Mouse (Mus musculus) brain, embryonic 14.5 days (tissue): ENCODE data around the gene Gab1.

Source experiments
- CTCF ChIP-seq: fragments of 200-500 bp; IDR thresholded peaks from 2 replicates; pipeline ENCODE4 v1.5.1; 2012; ENCODE audit warnings: inconsistent platforms, mild to moderate bottlenecking, moderate library complexity, borderline replicate concordance; ENCODE audit not compliant: insufficient read depth, insufficient read length; ENCODE audit errors: extremely low read depth
- POLR2A ChIP-seq: fragments of 200-500 bp; IDR thresholded peaks from 2 replicates; pipeline ENCODE4 v1.6.1; 2012; ENCODE audit warnings: mild to moderate bottlenecking, inconsistent platforms, borderline replicate concordance; ENCODE audit not compliant: poor library complexity, insufficient read depth, insufficient read length, severe bottlenecking; ENCODE audit errors: extremely low read depth

DNA sequence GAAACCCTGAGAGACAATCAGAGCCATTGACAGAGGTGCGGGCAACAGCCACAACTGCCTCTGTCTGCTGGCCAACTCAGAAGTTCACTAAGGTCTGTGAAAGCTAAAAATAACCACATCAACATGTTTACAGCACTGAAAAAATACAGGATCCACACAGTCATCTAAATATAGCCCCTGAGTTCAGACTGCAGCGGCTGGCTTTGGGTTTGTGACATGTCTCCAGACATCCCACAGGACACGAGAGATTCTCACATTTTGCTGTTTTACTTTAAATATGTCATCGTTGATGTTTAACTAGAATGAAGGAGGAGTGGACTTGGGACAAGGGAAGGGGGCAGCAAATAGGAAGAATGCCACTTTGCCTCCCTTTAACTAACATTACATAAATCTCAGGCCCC lies 68.7 kb downstream of the Gab1 start:
- TF ChIP-seq CTCF (no peak), POLR2A (no peak)
